ENCODE assay signal across 14 mouse cellular contexts in genomic region chr16:10703932-10704331, GRCm38 (mm10).
DNase-seq lines count a peak whose midpoint lies in the region; ATAC-seq and TF ChIP-seq lines count a peak whose summit lies in the region.
"Had no signal": no experiment of that assay in that cellular context is flagged by ENCODE, and none has a peak within 500 bp of the region (broad histone marks: within the 10 kb centered on the region; RNA-seq: fewer than 3 reads in every experiment).

No protein-coding gene starts in this region.

- H3K4me1 ChIP-seq in heart, embryonic 13.5 days, result peaks cover 14% of the 10 kb centered on the region
- peaks cover 5% of the 10 kb centered on the region; the same call in 1 of the 2 replicates for H3K4me1 ChIP-seq in lung, postnatal 0 days (ENCODE audit: insufficient read depth, low read depth, low read length)
- H3K4me1 ChIP-seq in limb, embryonic 10.5 days, result peaks cover 47% of the 10 kb centered on the region
- H3K4me1 ChIP-seq: midbrain, embryonic 12.5 days had no signal

- H3K27ac ChIP-seq in heart, embryonic 13.5 days (replicated peaks), result peak overlapping the region; percentile 43
- H3K27ac ChIP-seq in lung, postnatal 0 days (ENCODE audit: low read length), result no peak overlapping the region
- peak overlapping the region; percentile 53 for H3K27ac ChIP-seq in limb, embryonic 10.5 days
- H3K27ac ChIP-seq: embryonic facial prominence, embryonic 15.5 days; left cerebral cortex, adult 2 months; liver, embryonic 15.5 days; midbrain, embryonic 12.5 days had no signal

- H3K9me3 ChIP-seq in heart, embryonic 13.5 days, result no peaks in the 10 kb centered on the region
- H3K9me3 ChIP-seq in lung, postnatal 0 days (ENCODE audit: low read length), result no peaks in the 10 kb centered on the region
- no peaks in the 10 kb centered on the region for H3K9me3 ChIP-seq in limb, embryonic 10.5 days (replicated peaks)
- H3K9me3 ChIP-seq: embryonic facial prominence, embryonic 15.5 days; hindbrain, embryonic 10.5 days; liver, embryonic 15.5 days; midbrain, embryonic 12.5 days had no signal

- no peak overlapping the region for H3K4me2 ChIP-seq in heart, embryonic 13.5 days
- no peak overlapping the region for H3K4me2 ChIP-seq in lung, postnatal 0 days (replicated peaks; ENCODE audit: low read depth, low read length)
- H3K4me2 ChIP-seq: embryonic facial prominence, embryonic 15.5 days; liver, embryonic 15.5 days; midbrain, embryonic 12.5 days had no signal

- H3K9ac ChIP-seq in heart, embryonic 13.5 days, result 0 out of 2 replicates have a peak overlapping the region, but pooled peaks have one; percentile 29
- no peak overlapping the region for H3K9ac ChIP-seq in lung, postnatal 0 days (replicated peaks; ENCODE audit: low read depth)
- H3K9ac ChIP-seq: embryonic facial prominence, embryonic 15.5 days; liver, embryonic 15.5 days; midbrain, embryonic 12.5 days had no signal

- DNase-seq in heart, postnatal 4 days, result no peak
- peak; percentile 60 for DNase-seq in lung, postnatal 0 days (ENCODE audit: low spot score)
- no peak for DNase-seq in lung, postnatal 14 days
- no peak for DNase-seq in limb, embryonic 10.5 days (ENCODE audit: low spot score)
- no peak for DNase-seq in frontal cortex, postnatal 10 days (ENCODE audit: low spot score in 2 of 2)
- no peak for DNase-seq in embryo, embryonic 10.5 days (ENCODE audit: low spot score)
- DNase-seq: cerebellum, postnatal 25 days had no signal

- no peak overlapping the region for H3K4me3 ChIP-seq in heart, embryonic 13.5 days
- no peak overlapping the region for H3K4me3 ChIP-seq in lung, postnatal 0 days (ENCODE audit: low read depth, low read length)
- H3K4me3 ChIP-seq in limb, embryonic 10.5 days, result no peak overlapping the region
- H3K4me3 ChIP-seq: embryonic facial prominence, embryonic 15.5 days; hindbrain, embryonic 10.5 days; left cerebral cortex, adult 2 months; liver, embryonic 15.5 days; midbrain, embryonic 12.5 days had no signal

- no peaks in the 10 kb centered on the region for H3K36me3 ChIP-seq in heart, embryonic 13.5 days
- H3K36me3 ChIP-seq in lung, postnatal 0 days (ENCODE audit: insufficient read depth, low read length), result no peaks in the 10 kb centered on the region
- H3K36me3 ChIP-seq in limb, embryonic 10.5 days, result no peaks in the 10 kb centered on the region
- H3K36me3 ChIP-seq: embryonic facial prominence, embryonic 15.5 days; hindbrain, embryonic 10.5 days; liver, embryonic 15.5 days; midbrain, embryonic 12.5 days had no signal

- no peak for TF ChIP-seq EP300 in lung, postnatal 0 days (IDR thresholded peaks at IDR 0.05)

- no peak for ATAC-seq in heart, embryonic 13.5 days (ENCODE audit: extremely low read depth, insufficient number of reproducible peaks, low FRiP score, low TSS enrichment)
- ATAC-seq in lung, postnatal 0 days, result peak; percentile 35; the same call in 1 of the 2 replicates
- peak; percentile 37 for ATAC-seq in CD4-positive, CD25-positive, alpha-beta regulatory T cell, adult 4 months

- 48% methylated on average over 4 of the region's 4 CpGs for WGBS in heart, embryonic 13.5 days
- 42% methylated on average over 4 of the region's 4 CpGs for WGBS in lung, postnatal 0 days
- WGBS in limb, embryonic 10.5 days, result 90% methylated on average over 4 of the region's 4 CpGs

- no peak for TF ChIP-seq CTCF in lung, postnatal 0 days (IDR thresholded peaks at IDR 0.05)

- no peaks in the 10 kb centered on the region for H3K27me3 ChIP-seq in heart, embryonic 13.5 days (replicated peaks)
- no peaks in the 10 kb centered on the region for H3K27me3 ChIP-seq in lung, postnatal 0 days (replicated peaks; ENCODE audit: insufficient read depth, low read length)
- no peaks in the 10 kb centered on the region for H3K27me3 ChIP-seq in limb, embryonic 10.5 days (ENCODE audit: low read depth, poor library complexity, severe bottlenecking)
- H3K27me3 ChIP-seq: embryonic facial prominence, embryonic 15.5 days; liver, embryonic 15.5 days; midbrain, embryonic 12.5 days had no signal
